Mouse (Mus musculus) A20 (cell line): ENCODE results near the gene Hnrnpul2.

ENCODE experiments used
- DNase-seq: peaks from one replicate; pipeline ENCODE4 v3.0.0-alpha.2; 2011; ENCODE audit warnings: low read depth, low spot score

The Hnrnpul2 gene

GRCm38 (mm10) chr19:8818301-8818798, 1.5 kb upstream of the Hnrnpul2 start:
- peak; percentile 54 for DNase-seq

GRCm38 (mm10) chr19:8818801-8819595, 812 bp upstream of the Hnrnpul2 start, which contains the start of gene Ttc9c:
Ttc9c (minus strand) TSS chr19:8819333.
- DNase-seq: peak; percentile 98

- DNase-seq: no peak
These were observed 680 bp downstream of the Hnrnpul2 start for GRCm38 (mm10) chr19:8820424-8820956.

- DNase-seq: peak; percentile 26
These were observed 1.3 kb downstream of the Hnrnpul2 start for GRCm38 (mm10) chr19:8821146-8821545.

GRCm38 (mm10) chr19:8822696-8823095, 2.9 kb downstream of the Hnrnpul2 start:
- no peak for DNase-seq

DNA sequence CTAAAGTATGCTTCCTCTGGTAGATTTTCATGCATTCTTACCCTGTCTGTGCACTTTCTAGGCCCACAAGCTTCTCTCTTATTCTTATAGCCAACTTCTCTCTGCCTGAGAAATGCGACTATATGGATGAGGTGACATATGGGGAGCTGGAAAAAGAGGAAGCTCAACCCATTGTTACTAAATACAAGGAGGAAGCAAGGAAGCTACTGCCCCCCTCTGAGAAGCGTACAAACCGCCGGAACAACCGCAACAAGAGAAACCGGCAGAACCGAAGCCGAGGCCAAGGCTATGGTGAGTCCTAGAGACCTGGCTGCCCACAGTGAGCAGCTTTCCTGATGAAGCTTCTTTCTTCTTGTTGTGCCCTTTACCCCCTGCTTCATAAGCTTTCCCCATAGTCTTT, 9.8 kb downstream of the Hnrnpul2 start, which contains the start of gene AC129217.1:
Gene AC129217.1 (plus strand): TSS at position 114 of the 400 bp plus-strand sequence.
- DNase-seq: no peak

- DNase-seq: no peak
These were observed 10.9 kb downstream of the Hnrnpul2 start for GRCm38 (mm10) chr19:8830664-8831063.

DNA sequence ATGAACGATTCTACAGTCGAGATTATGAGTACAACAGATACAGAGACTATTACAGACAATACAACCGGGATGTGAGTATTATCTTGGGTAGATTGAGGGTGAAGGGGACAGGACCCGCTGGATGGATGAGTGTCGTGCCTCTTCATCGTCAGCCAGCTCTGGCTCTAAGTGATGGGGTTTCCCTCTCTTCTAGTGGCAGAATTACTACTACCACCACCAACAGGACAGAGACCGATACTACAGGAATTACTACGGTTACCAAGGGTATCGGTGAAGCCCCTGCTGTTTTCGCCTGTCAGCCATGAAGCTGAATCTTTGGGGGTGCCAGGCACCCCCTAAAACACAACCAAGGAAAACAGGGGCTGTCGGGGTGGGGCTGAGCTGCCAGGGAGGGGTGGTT, 11.5 kb downstream of the Hnrnpul2 start:
- DNase-seq: no peak

GRCm38 (mm10) chr19:8832971-8833370, 13.2 kb downstream of the Hnrnpul2 start:
- no peak for DNase-seq

DNA sequence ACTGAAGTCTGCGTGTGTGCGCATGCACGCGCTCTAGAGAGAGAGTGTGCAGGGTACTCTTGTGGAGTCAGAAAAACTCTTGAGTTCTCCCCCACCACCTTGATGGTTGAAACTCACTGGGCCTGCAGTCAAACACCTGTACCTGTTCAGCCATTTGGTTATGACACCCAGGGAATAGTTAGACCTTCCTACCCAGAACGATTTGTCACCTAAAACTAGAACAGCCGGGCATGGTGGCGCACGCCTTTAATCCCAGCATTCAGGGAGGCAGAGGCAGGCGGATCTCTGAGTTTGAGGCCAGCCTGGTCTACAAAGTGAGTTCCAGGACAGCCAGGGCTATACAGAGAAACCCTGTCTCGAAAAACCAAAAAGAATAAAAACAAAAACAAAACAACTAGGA, 16.5 kb downstream of the Hnrnpul2 start:
- DNase-seq: peak; percentile 19

- peak; percentile 92 for DNase-seq
These were observed 17.5 kb downstream of the Hnrnpul2 start, which contains the start of gene Bscl2 for GRCm38 (mm10) chr19:8837251-8837791. Bscl2 (plus strand) TSS chr19:8837467.

DNA sequence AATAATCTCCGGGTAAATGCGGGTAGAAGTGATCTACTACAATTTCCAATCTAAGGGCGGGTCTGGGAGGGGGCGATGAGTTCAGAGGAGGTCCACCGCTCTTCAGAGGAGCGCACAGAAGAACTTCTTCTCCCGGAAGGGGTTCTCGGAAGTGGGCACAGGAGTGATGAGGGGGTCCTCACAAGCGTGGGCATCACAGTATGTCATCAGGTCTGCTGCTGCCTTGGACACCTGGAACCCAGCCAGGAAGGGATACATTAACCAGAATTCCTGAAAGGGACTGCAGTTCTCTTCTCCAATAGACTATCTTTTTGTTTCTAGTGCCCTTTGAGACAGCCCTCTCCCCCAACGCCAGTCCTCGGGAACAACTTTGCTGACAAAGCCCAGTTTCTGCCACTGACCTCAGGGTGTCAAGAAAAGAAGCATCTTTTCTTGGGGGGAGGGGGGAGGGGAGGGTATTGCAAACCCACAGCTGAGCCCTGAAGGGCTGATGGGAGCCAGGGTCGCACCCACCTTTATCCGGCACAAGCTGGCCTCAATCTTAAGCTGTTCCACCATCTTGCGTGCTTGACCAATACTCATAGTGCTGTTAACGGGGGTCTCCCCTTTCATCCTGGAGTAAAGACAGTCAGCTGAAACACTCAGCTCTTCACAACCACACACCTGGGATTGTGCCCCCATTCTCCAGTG, 18.4 kb downstream of the Hnrnpul2 start:
- DNase-seq: peak; percentile 71

GRCm38 (mm10) chr19:8839103-8839907, 19.5 kb downstream of the Hnrnpul2 start, which contains the start of gene Gng3:
Gng3 (minus strand) TSS chr19:8839194.
- DNase-seq: peak; percentile 93

- peak; percentile 89 for DNase-seq
These were observed 20.3 kb downstream of the Hnrnpul2 start for GRCm38 (mm10) chr19:8839908-8840791.

DNA sequence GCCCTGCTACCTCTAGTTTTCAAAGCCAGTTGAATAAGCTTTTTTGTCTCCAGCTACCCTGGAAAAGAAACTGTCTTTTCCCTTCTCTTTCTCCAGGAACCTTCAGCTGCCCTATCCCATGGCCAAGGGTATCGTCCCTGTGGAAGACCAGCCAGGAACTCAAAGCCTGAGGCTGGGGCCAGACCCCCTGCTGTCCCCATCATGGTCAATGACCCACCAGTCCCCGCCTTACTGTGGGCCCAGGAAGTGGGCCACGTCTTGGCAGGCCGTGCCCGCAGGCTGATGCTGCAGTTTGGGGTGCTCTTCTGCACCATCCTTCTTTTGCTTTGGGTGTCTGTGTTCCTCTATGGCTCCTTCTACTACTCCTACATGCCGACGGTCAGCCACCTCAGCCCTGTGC, 21.2 kb downstream of the Hnrnpul2 start:
- no peak for DNase-seq

- no peak for DNase-seq
These were observed 23.2 kb downstream of the Hnrnpul2 start for GRCm38 (mm10) chr19:8842961-8843360.

- DNase-seq: peak; percentile 79
These were observed 24.7 kb downstream of the Hnrnpul2 start for GRCm38 (mm10) chr19:8844371-8845129.

DNA sequence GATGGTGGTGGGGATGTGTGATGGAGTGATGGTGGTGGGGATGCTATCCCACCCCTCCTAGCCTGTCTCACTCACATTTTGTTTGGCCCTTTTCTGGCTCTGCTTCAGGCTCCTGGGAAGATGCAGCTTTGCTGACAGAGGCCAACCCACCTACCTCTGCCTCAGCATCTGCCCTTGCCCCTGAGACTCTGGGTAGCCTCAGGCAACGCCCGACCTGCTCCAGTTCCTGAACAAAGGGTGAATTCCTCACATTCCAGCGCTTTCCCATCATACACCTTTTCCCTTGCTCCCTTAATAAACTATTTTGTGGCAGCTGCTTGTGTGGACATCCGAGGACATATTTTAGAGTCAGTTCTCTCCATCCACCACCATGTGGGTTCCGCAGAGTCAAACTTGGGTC, 28.5 kb downstream of the Hnrnpul2 start:
- no peak for DNase-seq

- no peak for DNase-seq
These were observed 30.6 kb downstream of the Hnrnpul2 start, which contains the start of gene Lrrn4cl for GRCm38 (mm10) chr19:8850402-8850901. Lrrn4cl (plus strand) TSS chr19:8850768.
